Mouse (Mus musculus) neural tube, embryonic 11.5 days (tissue): Measurements from ENCODE around the gene Evi5. TPM values are rescaled to one million over a fixed set of nuclear protein-coding genes. Genes with fewer than 3 reads are reported as not detected.

Source experiments
- ATAC-seq: fragments of 200-750 bp; cut with Nextera tagmentation; 2 replicates; pipeline ENCODE4 v1.8.0; 2017; ENCODE audit warnings: moderate number of reproducible peaks, mild to moderate bottlenecking, moderate TSS enrichment, moderate library complexity; ENCODE audit not compliant: insufficient read depth, low FRiP score, low TSS enrichment
- DNase-seq: peaks from one replicate; pipeline ENCODE4 v3.0.0-alpha.2; 2015; ENCODE audit warnings: low spot score
- H3K27ac ChIP-seq: fragments of 300-500 bp; sonication (generic); 2 replicates; pipeline ENCODE4 v1.5.1; 2014; ENCODE audit warnings: low read depth, mild to moderate bottlenecking, low read length
- H3K27me3 ChIP-seq: fragments of 300-500 bp; sonication (generic); 2 replicates; pipeline ENCODE4 v1.6.1; 2014; ENCODE audit warnings: mild to moderate bottlenecking, low read length, mixed read lengths; ENCODE audit not compliant: control insufficient read depth, insufficient read depth
- H3K36me3 ChIP-seq: fragments of 300-500 bp; sonication (generic); 2 replicates; pipeline ENCODE4 v1.6.1; 2014; ENCODE audit warnings: mild to moderate bottlenecking, low read length, moderate library complexity, mixed read lengths; ENCODE audit not compliant: control insufficient read depth, insufficient read depth
- H3K4me1 ChIP-seq: fragments of 300-500 bp; sonication (generic); 2 replicates; pipeline ENCODE4 v1.6.1; 2014; ENCODE audit warnings: low read length, mixed read lengths; ENCODE audit not compliant: control insufficient read depth, insufficient read depth
- H3K4me2 ChIP-seq: fragments of 300-500 bp; sonication (generic); 2 replicates; pipeline ENCODE4 v1.6.1; 2014; ENCODE audit warnings: low read depth, mild to moderate bottlenecking, moderate library complexity
- H3K4me3 ChIP-seq: fragments of 300-500 bp; sonication (generic); 2 replicates; pipeline ENCODE4 v1.5.1; 2014; ENCODE audit warnings: low read depth, low read length
- H3K9ac ChIP-seq: fragments of 300-500 bp; sonication (generic); 2 replicates; pipeline ENCODE4 v1.6.1; 2014; ENCODE audit warnings: mild to moderate bottlenecking, low read length
- H3K9me3 ChIP-seq: fragments of 300-500 bp; sonication (generic); 2 replicates; pipeline ENCODE4 v1.6.1; 2016; ENCODE audit warnings: low read length; ENCODE audit not compliant: control insufficient read depth
- WGBS: fragments of 180-500 bp; shearing (Covaris S2); extraction: QIAGEN DNeasy Blood & Tissue Kit; methylation state at CpG from one replicate; pipeline ENCODE4 v1.1.7; 2014; 5-methylcytosine and 5-hydroxymethylcytosine counted together
- polyA plus RNA-seq: library from polyadenylated mRNA; unstranded; fragments of >200 nt; fragmentation: Nextera tagmentation; extraction: Ambion mirVana; gene quantifications from 2 replicates; pipeline ENCODE4 v1.2.1, GENCODE M21; 2014

Gene Evi5
- polyA plus RNA-seq, 1 experiment from 2014 or later = 45.8 TPM

DNA sequence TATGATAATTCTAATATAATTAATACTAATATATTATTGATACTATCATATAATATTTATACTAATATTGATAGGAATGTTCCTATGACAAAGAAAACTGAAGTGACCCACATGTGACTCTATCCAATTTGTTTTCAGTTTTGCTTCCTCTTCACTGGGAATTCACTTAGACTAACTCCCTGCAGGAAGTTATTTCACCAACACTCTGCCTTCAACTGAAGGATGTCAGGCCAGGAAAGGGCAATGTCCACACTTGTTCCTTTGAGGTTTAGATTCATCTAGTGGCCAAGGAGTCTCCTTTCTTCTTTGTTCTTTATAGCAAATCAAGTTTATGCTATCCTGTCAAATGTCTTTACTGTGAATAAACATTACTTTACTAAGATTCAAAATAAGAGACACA, 111.2 kb downstream of the Evi5 start:
- no peaks in the 10 kb centered on the region for H3K4me1 ChIP-seq
- H3K4me2 ChIP-seq = no peak overlapping the region
- no peak overlapping the region for H3K9ac ChIP-seq
- H3K27ac ChIP-seq = no peak overlapping the region
- DNase-seq (no peak), ATAC-seq (no peak)
- H3K27me3 ChIP-seq = no peaks in the 10 kb centered on the region
- peaks cover 5% of the 10 kb centered on the region; the same call in 1 of the 2 replicates for H3K36me3 ChIP-seq
- no peaks in the 10 kb centered on the region for H3K9me3 ChIP-seq
- H3K4me3 ChIP-seq = no peak overlapping the region

GRCm38 (mm10) chr5:107759121-107759520, 115.8 kb downstream of the Evi5 start:
- Histone ChIP-seq H3K4me2 (no peak overlapping the region), H3K4me3 (no peak overlapping the region), H3K9ac (no peak overlapping the region), H3K36me3 (no peaks in the 10 kb centered on the region), H3K4me1 (no peaks in the 10 kb centered on the region), H3K27me3 (no peaks in the 10 kb centered on the region), H3K27ac (no peak overlapping the region), H3K9me3 (no peaks in the 10 kb centered on the region)
- ATAC-seq (no peak), DNase-seq (no peak)
- 80% methylated on average over 5 of the region's 5 CpGs for WGBS

GRCm38 (mm10) chr5:107756072-107756471, 118.8 kb downstream of the Evi5 start:
- Histone ChIP-seq H3K4me3 (no peak overlapping the region), H3K9me3 (no peaks in the 10 kb centered on the region), H3K36me3 (no peaks in the 10 kb centered on the region), H3K4me1 (no peaks in the 10 kb centered on the region), H3K27ac (no peak overlapping the region), H3K4me2 (no peak overlapping the region), H3K9ac (no peak overlapping the region), H3K27me3 (no peaks in the 10 kb centered on the region)
- DNase-seq = no peak
- no peak for ATAC-seq
- 66% methylated on average over 2 of the region's 2 CpGs for WGBS

DNA sequence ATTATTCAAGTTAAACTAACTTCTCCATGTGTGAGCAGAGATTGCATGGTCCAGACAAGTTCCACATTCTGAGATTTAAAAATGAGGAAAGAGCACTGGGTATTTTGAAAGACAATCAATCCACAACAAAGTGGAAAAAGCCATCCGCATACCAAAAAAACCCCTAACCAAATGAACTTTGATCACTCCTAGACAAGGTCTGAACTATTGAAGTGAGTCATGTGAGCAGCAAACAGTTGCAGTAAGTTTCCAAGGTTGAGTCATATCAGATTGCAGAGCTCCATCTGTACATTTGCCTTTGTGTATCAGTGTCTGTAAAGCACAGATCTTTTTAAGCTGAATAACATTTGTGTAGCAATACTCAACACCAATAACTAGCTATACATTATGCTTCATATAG, 120.2 kb downstream of the Evi5 start:
- 100% methylated on average over 1 of the region's 1 CpGs for WGBS
- DNase-seq (no peak), ATAC-seq (no peak)
- H3K27ac ChIP-seq = no peak overlapping the region
- H3K4me1 ChIP-seq = no peaks in the 10 kb centered on the region
- no peaks in the 10 kb centered on the region for H3K27me3 ChIP-seq
- H3K4me3 ChIP-seq = no peak overlapping the region
- H3K9ac ChIP-seq = no peak overlapping the region
- no peak overlapping the region for H3K4me2 ChIP-seq
- no peaks in the 10 kb centered on the region for H3K36me3 ChIP-seq
- no peaks in the 10 kb centered on the region for H3K9me3 ChIP-seq

GRCm38 (mm10) chr5:107753656-107754055, 121.3 kb downstream of the Evi5 start:
- 95% methylated on average over 7 of the region's 7 CpGs for WGBS
- Histone ChIP-seq H3K9me3 (no peaks in the 10 kb centered on the region), H3K4me1 (no peaks in the 10 kb centered on the region), H3K4me3 (no peak overlapping the region), H3K27ac (no peak overlapping the region), H3K36me3 (no peaks in the 10 kb centered on the region), H3K4me2 (no peak overlapping the region), H3K27me3 (no peaks in the 10 kb centered on the region), H3K9ac (no peak overlapping the region)
- no peak for ATAC-seq
- no peak for DNase-seq

DNA sequence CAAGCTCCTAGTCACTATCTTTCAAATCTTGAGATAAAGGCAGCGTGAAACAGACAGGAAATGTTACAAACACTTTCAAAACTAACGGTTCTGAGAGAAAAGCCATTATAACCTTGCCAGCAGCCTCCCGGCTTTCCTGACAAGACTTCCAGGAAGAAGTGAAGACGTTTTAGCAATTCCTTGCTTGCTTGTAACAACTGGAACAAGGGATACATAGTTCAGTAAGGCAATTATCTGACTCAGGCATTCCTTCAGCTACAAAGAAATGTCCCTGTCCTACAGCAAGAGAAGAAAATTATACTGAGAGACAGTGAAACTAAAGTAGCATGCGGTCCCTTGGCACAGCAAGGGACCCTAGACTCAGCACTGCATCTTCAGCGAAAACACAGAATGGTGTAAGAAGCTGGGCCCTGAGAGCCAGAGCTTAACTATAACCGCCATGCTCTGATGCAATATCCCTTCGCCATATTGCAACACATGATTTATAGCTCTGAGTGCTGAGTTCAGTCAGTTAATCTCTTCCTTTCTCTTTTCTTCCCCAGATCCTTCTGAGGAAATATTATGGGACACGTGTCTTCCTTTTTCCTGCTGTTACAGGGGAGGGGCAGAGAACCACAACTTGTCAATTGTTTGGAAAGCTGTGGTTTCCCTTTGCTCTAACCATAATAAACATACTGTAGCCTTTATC, 125.5 kb downstream of the Evi5 start:
- DNase-seq (no peak), ATAC-seq (no peak)
- Histone ChIP-seq H3K4me2 (no peak overlapping the region), H3K27ac (no peak overlapping the region), H3K4me1 (no peaks in the 10 kb centered on the region), H3K4me3 (no peak overlapping the region), H3K9me3 (no peaks in the 10 kb centered on the region), H3K36me3 (no peaks in the 10 kb centered on the region), H3K27me3 (no peaks in the 10 kb centered on the region), H3K9ac (no peak overlapping the region)
- WGBS = 75% methylated on average over 9 of the region's 9 CpGs

- DNase-seq = no peak
- 97% methylated on average over 5 of the region's 5 CpGs for WGBS
Measured at GRCm38 (mm10) chr5:107739023-107739422, 135.9 kb downstream of the Evi5 start.

GRCm38 (mm10) chr5:107738296-107738695, 136.6 kb downstream of the Evi5 start:
- Histone ChIP-seq H3K9ac (no peak overlapping the region), H3K36me3 (no peaks in the 10 kb centered on the region), H3K4me3 (no peak overlapping the region), H3K27ac (no peak overlapping the region), H3K4me1 (no peaks in the 10 kb centered on the region), H3K4me2 (no peak overlapping the region), H3K27me3 (no peaks in the 10 kb centered on the region), H3K9me3 (no peaks in the 10 kb centered on the region)
- DNase-seq (no peak), ATAC-seq (no peak)
- 85% methylated on average over 3 of the region's 3 CpGs for WGBS

More at GRCm38 (mm10) chr5:107739023-107739422, 135.9 kb downstream of the Evi5 start:
- Histone ChIP-seq H3K9ac (no peak overlapping the region), H3K4me1 (no peaks in the 10 kb centered on the region), H3K36me3 (no peaks in the 10 kb centered on the region), H3K4me3 (no peak overlapping the region), H3K9me3 (no peaks in the 10 kb centered on the region), H3K27ac (no peak overlapping the region), H3K27me3 (no peaks in the 10 kb centered on the region), H3K4me2 (no peak overlapping the region)
- no peak for ATAC-seq

DNA sequence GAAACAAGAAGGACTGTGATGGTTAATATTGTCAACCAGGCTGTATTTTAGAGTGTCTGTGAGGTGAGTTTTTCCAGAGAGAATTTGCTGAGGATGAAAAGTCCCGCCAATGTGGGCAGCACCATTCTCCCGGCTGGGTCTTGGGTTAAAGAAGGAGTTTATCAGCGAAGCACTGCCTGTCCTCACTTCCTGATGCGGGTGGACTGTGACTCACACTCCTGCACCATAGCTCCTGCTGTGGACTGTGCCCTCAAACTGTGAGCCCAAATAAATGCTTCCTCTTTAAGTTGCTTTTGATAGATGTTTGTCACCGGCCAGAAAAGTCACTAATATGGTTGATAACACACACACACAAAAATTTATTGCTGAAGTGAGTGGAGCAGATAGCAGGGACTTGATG, 138.7 kb downstream of the Evi5 start:
- Histone ChIP-seq H3K9ac (no peak overlapping the region), H3K4me1 (no peaks in the 10 kb centered on the region), H3K4me3 (no peak overlapping the region), H3K36me3 (no peaks in the 10 kb centered on the region), H3K9me3 (no peaks in the 10 kb centered on the region), H3K4me2 (no peak overlapping the region), H3K27ac (no peak overlapping the region), H3K27me3 (no peaks in the 10 kb centered on the region)
- WGBS = 88% methylated on average over 5 of the region's 5 CpGs
- no peak for DNase-seq
- no peak for ATAC-seq
